Mouse (Mus musculus): ENCODE data around the gene Trim9. TPM values are rescaled to one million over a fixed set of nuclear protein-coding genes. Genes with fewer than 3 reads are reported as not detected.

Trim9 gene
- polyA plus RNA-seq, 1 experiment from 2014 or later, result 1.5 TPM

DNA sequence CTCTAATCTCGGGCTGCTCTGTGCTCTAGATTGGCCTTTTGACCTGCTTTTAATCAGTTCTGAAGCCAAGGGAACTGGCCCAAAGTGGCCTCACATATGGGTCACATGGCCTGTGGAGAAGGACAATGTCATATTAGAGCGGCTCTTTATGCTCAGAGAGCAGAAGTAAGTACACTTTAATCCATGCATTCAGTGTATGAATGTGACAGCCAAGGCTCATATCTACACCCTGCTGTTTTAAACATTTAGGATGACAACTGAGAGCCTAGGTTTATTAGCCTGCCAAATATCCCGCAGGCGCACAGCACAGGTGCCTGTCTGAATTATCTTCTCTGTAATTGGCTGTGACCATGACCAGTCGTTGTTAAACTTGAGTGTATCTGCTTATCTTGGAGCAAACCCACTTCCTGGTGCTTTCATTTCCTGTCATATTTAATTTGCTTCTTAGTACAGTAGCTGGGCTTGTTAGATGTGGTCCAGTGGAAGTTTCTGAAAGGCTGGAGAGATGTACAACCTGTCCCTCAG is 115.3 kb downstream of the Trim9 start:
- Histone ChIP-seq H3K9me3 (ENCODE audit: control insufficient read depth, low read length) (no peaks in the 10 kb centered on the region), H3K27ac (ENCODE audit: low read depth, low read length) (no peak overlapping the region), H3K36me3 (ENCODE audit: control insufficient read depth, insufficient read depth, low read length) (no peaks in the 10 kb centered on the region), H3K4me3 (ENCODE audit: low read length) (no peak overlapping the region), H3K4me1 (ENCODE audit: control insufficient read depth, insufficient read depth, low read length) (peaks cover 5% of the 10 kb centered on the region), H3K9ac (ENCODE audit: low read depth, low read length) (no peak overlapping the region), H3K4me2 (replicated peaks; ENCODE audit: low read depth, low read length) (no peak overlapping the region), H3K27me3 (ENCODE audit: control insufficient read depth, insufficient read depth, low read length) (no peaks in the 10 kb centered on the region)
- WGBS, result 59% methylated on average over 5 of the region's 5 CpGs
- no peak for ATAC-seq (ENCODE audit: low FRiP score, low TSS enrichment)

DNA sequence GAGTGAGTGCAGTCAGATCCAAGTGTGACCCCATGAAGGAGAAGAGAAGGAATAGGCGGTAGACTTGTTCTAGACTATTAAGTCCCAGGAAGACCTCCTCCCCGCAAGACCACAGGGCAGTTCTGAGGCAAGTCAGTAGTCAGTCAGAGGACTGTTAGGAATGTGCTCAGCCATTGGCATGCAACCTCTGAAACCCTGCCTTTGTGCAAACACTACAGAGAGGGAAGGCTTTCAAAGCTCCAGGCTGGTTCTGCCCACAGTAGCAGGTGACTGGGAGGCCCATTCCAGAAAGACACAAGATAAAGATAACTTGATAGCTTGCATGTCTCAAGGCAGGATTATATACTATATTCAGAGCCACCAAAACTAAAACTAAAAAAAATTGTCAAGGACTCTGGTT is 116.1 kb downstream of the Trim9 start, which contains the start of gene Pygl:
TSS of gene Pygl (minus strand) at position 195 of the 400 bp plus-strand sequence.
- H3K4me3 ChIP-seq (ENCODE audit: low read length), result no peak within 1 kb of the TSS
- H3K27ac ChIP-seq (ENCODE audit: low read depth, low read length), result no peak within 1 kb of the TSS
- no peaks in the 10 kb centered on the region for H3K27me3 ChIP-seq (ENCODE audit: control insufficient read depth, insufficient read depth, low read length)

GRCm38 (mm10) chr12:70228155-70228554 is 119.3 kb downstream of the Trim9 start:
- H3K4me3 ChIP-seq (ENCODE audit: low read length), result peak overlapping the region; percentile 57; the same call in 1 of the 2 replicates
- H3K9ac ChIP-seq (ENCODE audit: low read depth, low read length), result no peak overlapping the region; the same call in 1 of the 2 replicates
- H3K4me2 ChIP-seq (replicated peaks; ENCODE audit: low read depth, low read length), result peak overlapping the region; percentile 94
- H3K27ac ChIP-seq (ENCODE audit: low read depth, low read length), result no peak overlapping the region
- no peaks in the 10 kb centered on the region for H3K27me3 ChIP-seq (ENCODE audit: control insufficient read depth, insufficient read depth, low read length)
- peaks cover 13% of the 10 kb centered on the region for H3K4me1 ChIP-seq (ENCODE audit: control insufficient read depth, insufficient read depth, low read length)
- H3K36me3 ChIP-seq (ENCODE audit: control insufficient read depth, insufficient read depth, low read length), result no peaks in the 10 kb centered on the region
- WGBS, result 72% methylated on average over 11 of the region's 11 CpGs
- H3K9me3 ChIP-seq (ENCODE audit: control insufficient read depth, low read length), result no peaks in the 10 kb centered on the region
- ATAC-seq (ENCODE audit: low FRiP score, low TSS enrichment), result no peak

More for the DNA sequence above, 116.1 kb downstream of the Trim9 start, which contains the start of gene Pygl:
- Histone ChIP-seq H3K4me1 (ENCODE audit: control insufficient read depth, insufficient read depth, low read length) (peaks cover 13% of the 10 kb centered on the region), H3K36me3 (ENCODE audit: control insufficient read depth, insufficient read depth, low read length) (no peaks in the 10 kb centered on the region), H3K4me2 (replicated peaks; ENCODE audit: low read depth, low read length) (no peak within 1 kb of the TSS), H3K9ac (ENCODE audit: low read depth, low read length) (no peak within 1 kb of the TSS), H3K9me3 (ENCODE audit: control insufficient read depth, low read length) (no peaks in the 10 kb centered on the region)
- WGBS, result 74% methylated on average over 2 of the region's 2 CpGs
- no peak for ATAC-seq (ENCODE audit: low FRiP score, low TSS enrichment)

DNA sequence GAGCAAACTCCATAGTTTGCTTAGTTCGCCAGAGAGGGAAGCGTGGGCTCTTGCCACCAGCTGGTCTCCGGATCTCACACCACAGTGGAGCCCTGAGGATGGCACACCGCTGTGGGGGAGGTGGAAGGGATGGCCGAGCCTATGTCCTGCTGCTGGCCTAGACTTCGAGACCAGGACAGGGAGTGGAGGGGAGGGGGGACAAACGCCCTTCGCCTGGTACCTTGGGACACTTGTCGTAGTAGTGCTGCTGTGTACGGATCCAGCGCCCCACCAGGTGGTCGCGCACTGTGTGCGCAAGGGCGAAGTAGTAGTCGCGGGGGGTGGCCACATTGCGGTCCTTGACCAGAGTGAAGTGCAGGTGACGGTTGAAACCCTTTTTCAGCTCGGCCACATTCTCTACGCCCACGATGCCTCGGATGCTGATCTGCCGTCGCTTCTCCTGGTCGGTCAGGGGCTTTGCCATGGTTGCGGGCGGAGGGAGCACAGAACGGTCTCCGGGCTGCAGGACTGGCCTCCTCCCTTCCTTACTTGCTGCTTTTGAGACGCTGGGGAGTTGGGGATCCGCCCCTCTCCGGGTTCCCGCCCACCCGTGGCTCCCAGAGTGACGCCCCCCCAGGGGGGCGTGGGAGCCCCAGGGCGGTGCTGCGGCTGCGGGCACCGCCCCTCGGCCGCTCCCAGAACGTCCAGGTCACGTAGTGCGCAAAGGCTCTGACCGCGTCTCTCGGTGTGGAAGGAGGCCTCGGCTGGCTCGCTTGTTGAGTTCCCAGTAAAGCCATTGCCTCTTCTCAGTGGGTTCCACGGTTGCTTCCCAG is 120.1 kb downstream of the Trim9 start:
- peak; percentile 92 for ATAC-seq (ENCODE audit: low FRiP score, low TSS enrichment)
- Histone ChIP-seq H3K9ac (ENCODE audit: low read depth, low read length) (peak overlapping the region; percentile 60), H3K27me3 (ENCODE audit: control insufficient read depth, insufficient read depth, low read length) (no peaks in the 10 kb centered on the region), H3K4me1 (ENCODE audit: control insufficient read depth, insufficient read depth, low read length) (peaks cover 13% of the 10 kb centered on the region), H3K4me3 (ENCODE audit: low read length) (peak overlapping the region; percentile 57), H3K4me2 (replicated peaks; ENCODE audit: low read depth, low read length) (peak overlapping the region; percentile 94), H3K27ac (ENCODE audit: low read depth, low read length) (0 out of 2 replicates have a peak overlapping the region, but pooled peaks have one; percentile 24), H3K9me3 (ENCODE audit: control insufficient read depth, low read length) (no peaks in the 10 kb centered on the region), H3K36me3 (ENCODE audit: control insufficient read depth, insufficient read depth, low read length) (no peaks in the 10 kb centered on the region)
- WGBS, result under 1% methylated on average over 51 of the region's 52 CpGs

GRCm38 (mm10) chr12:70226655-70227054 is 120.8 kb downstream of the Trim9 start:
- peak overlapping the region; percentile 94 for H3K4me2 ChIP-seq (replicated peaks; ENCODE audit: low read depth, low read length)
- no peak; the same call in 1 of the 2 replicates for ATAC-seq (ENCODE audit: low FRiP score, low TSS enrichment)
- no peaks in the 10 kb centered on the region for H3K27me3 ChIP-seq (ENCODE audit: control insufficient read depth, insufficient read depth, low read length)
- no peaks in the 10 kb centered on the region for H3K36me3 ChIP-seq (ENCODE audit: control insufficient read depth, insufficient read depth, low read length)
- H3K4me3 ChIP-seq (ENCODE audit: low read length), result peak overlapping the region; percentile 57
- H3K4me1 ChIP-seq (ENCODE audit: control insufficient read depth, insufficient read depth, low read length), result peaks cover 13% of the 10 kb centered on the region
- H3K9me3 ChIP-seq (ENCODE audit: control insufficient read depth, low read length), result no peaks in the 10 kb centered on the region
- 22% methylated on average over 5 of the region's 5 CpGs for WGBS
- peak overlapping the region; percentile 60 for H3K9ac ChIP-seq (ENCODE audit: low read depth, low read length)
- 0 out of 2 replicates have a peak overlapping the region, but pooled peaks have one; percentile 24 for H3K27ac ChIP-seq (ENCODE audit: low read depth, low read length)

DNA sequence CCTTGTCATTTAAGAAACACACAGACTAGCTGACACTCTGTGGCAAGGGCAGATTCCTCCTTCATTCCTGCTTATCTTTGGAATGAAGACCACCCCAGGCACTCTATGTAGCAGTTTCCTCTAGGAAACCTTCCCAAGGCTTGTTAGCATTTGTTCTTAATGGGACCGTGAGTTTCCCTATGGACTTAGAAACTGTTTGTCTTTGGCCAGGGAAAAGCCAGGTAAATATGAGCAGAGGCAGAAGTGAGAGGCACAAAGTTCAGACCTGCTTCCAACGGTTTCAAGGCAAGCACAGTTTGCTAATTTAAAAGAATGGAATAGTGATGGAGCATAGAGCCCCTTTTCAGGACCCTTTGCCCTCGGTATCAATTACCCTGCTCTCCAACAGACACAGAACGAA is 124.1 kb downstream of the Trim9 start:
- no peaks in the 10 kb centered on the region for H3K36me3 ChIP-seq (ENCODE audit: control insufficient read depth, insufficient read depth, low read length)
- ATAC-seq (ENCODE audit: low FRiP score, low TSS enrichment), result no peak
- 59% methylated on average over 4 of the region's 4 CpGs for WGBS
- H3K9me3 ChIP-seq (ENCODE audit: control insufficient read depth, low read length), result no peaks in the 10 kb centered on the region
- H3K4me2 ChIP-seq (replicated peaks; ENCODE audit: low read depth, low read length), result no peak overlapping the region
- no peak overlapping the region for H3K4me3 ChIP-seq (ENCODE audit: low read length)
- no peak overlapping the region for H3K27ac ChIP-seq (ENCODE audit: low read depth, low read length)
- no peak overlapping the region for H3K9ac ChIP-seq (ENCODE audit: low read depth, low read length)
- no peaks in the 10 kb centered on the region for H3K27me3 ChIP-seq (ENCODE audit: control insufficient read depth, insufficient read depth, low read length)
- peaks cover 13% of the 10 kb centered on the region for H3K4me1 ChIP-seq (ENCODE audit: control insufficient read depth, insufficient read depth, low read length)

DNA sequence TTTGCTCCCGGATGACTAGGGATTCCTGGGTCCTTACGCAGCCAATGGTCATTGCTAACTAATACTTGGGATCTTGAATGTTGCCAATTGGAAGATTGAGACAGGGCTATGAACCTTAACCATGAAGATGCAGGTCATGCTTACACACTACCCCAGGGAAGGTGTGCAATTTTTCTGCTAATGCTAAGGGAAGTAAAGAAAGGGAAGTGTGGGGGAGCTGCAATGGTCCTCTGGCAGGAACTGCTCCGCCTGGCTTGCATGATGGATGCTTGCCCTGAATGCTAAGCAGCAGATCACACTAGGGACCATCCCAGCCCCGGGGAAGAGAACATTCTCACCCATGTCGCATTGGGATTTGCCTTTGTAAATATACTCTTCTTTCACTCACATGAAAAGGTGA is 126.0 kb downstream of the Trim9 start:
- H3K27me3 ChIP-seq (ENCODE audit: control insufficient read depth, insufficient read depth, low read length), result no peaks in the 10 kb centered on the region
- H3K4me3 ChIP-seq (ENCODE audit: low read length), result no peak overlapping the region
- H3K4me2 ChIP-seq (replicated peaks; ENCODE audit: low read depth, low read length), result no peak overlapping the region
- 81% methylated on average over 5 of the region's 5 CpGs for WGBS
- no peak for ATAC-seq (ENCODE audit: low FRiP score, low TSS enrichment)
- peaks cover 5% of the 10 kb centered on the region for H3K4me1 ChIP-seq (ENCODE audit: control insufficient read depth, insufficient read depth, low read length)
- no peaks in the 10 kb centered on the region for H3K36me3 ChIP-seq (ENCODE audit: control insufficient read depth, insufficient read depth, low read length)
- H3K9me3 ChIP-seq (ENCODE audit: control insufficient read depth, low read length), result no peaks in the 10 kb centered on the region
- no peak overlapping the region for H3K27ac ChIP-seq (ENCODE audit: low read depth, low read length)
- H3K9ac ChIP-seq (ENCODE audit: low read depth, low read length), result no peak overlapping the region

DNA sequence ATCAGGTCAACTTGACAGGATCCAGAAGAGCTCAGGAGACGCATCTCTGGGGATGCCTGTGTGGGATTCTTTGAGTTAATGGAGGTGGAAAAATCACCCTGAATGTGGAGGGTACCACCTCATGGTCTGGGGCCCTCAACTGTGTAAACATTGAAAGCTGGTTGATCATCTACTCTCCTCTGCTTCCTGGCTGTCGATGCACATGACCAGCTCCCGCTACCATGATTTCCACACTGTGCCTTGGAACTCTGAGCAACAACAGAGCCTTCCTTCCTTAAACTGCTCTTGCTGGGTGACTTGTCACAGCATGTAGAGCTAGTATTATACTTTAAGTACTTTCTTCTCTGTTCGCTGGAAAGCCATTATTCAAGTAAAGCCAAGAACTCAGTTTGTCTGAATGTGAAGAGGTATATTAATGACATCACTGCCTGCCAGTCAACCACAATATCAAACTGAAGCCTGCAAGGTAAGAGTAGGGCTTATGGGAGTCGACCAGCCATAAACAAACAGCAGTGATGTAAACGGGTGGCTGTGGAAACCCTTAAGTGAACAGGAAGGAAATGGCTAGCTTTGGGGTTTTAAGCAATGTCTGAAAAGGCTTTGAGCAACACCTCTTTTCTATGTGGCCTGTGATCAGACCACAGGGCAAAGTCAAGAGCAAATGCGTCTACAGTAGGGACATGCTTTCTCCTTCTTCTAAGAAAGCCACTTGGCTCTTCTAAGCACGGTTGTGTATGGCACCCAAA is 128.4 kb downstream of the Trim9 start:
- Histone ChIP-seq H3K4me3 (ENCODE audit: low read length) (no peak overlapping the region), H3K9ac (ENCODE audit: low read depth, low read length) (no peak overlapping the region), H3K4me1 (ENCODE audit: control insufficient read depth, insufficient read depth, low read length) (no peaks in the 10 kb centered on the region), H3K9me3 (ENCODE audit: control insufficient read depth, low read length) (no peaks in the 10 kb centered on the region), H3K27me3 (ENCODE audit: control insufficient read depth, insufficient read depth, low read length) (no peaks in the 10 kb centered on the region), H3K4me2 (replicated peaks; ENCODE audit: low read depth, low read length) (no peak overlapping the region), H3K36me3 (ENCODE audit: control insufficient read depth, insufficient read depth, low read length) (no peaks in the 10 kb centered on the region), H3K27ac (ENCODE audit: low read depth, low read length) (peak overlapping the region; percentile 26; the same call in 1 of the 2 replicates)
- 70% methylated on average over 8 of the region's 8 CpGs for WGBS
- peak; percentile 71; the same call in 1 of the 2 replicates for ATAC-seq (ENCODE audit: low FRiP score, low TSS enrichment)

Data from kidney, embryonic 14.5 days (tissue).